Mouse (Mus musculus) embryonic fibroblast, embryonic 13.5 days (primary cell): ENCODE measurements around the gene Espl1.

Experiments
- CTCF ChIP-seq: IDR thresholded peaks from 2 replicates; pipeline ENCODE4 v1.5.1; 2011; ENCODE audit warnings: mild to moderate bottlenecking, control low read depth, low read length, moderate library complexity, borderline replicate concordance; ENCODE audit not compliant: insufficient read depth
- POLR2A ChIP-seq: IDR thresholded peaks from 2 replicates; pipeline ENCODE4 v1.6.1; 2011; ENCODE audit warnings: low read depth, mild to moderate bottlenecking, control low read depth, low read length, moderate library complexity

- TF ChIP-seq POLR2A = no peak
- no peak for TF ChIP-seq CTCF
These were observed 8.7 kb upstream of the Espl1 start for GRCm38 (mm10) chr15:102287395-102287794.
